9 mouse cellular contexts compared by ENCODE assay signal in genomic region chr2:130246912-130247311, GRCm38 (mm10). TPM values are rescaled to one million over a fixed set of nuclear protein-coding genes. Genes with fewer than 3 reads are reported as not detected.
DNase-seq lines count a peak whose midpoint lies in the region; ATAC-seq and TF ChIP-seq lines count a peak whose summit lies in the region.
"Had no signal": no experiment of that assay in that cellular context is flagged by ENCODE, and none has a peak within 500 bp of the region (broad histone marks: within the 10 kb centered on the region; RNA-seq: fewer than 3 reads in every experiment).

No protein-coding gene starts in this region.

- no peak overlapping the region for H3K27ac ChIP-seq in intestine, embryonic 14.5 days (ENCODE audit: low read depth)
- no peak overlapping the region for H3K27ac ChIP-seq in intestine, embryonic 15.5 days

- no peak overlapping the region for H3K4me3 ChIP-seq in intestine, embryonic 14.5 days (ENCODE audit: low read depth, low read length)
- H3K4me3 ChIP-seq in intestine, embryonic 15.5 days (replicated peaks): no peak overlapping the region
- no peak overlapping the region for H3K4me3 ChIP-seq in E14TG2a.4 (replicated peaks; ENCODE audit: low read length)

- H3K4me1 ChIP-seq in intestine, embryonic 14.5 days (replicated peaks; ENCODE audit: control insufficient read depth, insufficient read depth, low read length): no peaks in the 10 kb centered on the region
- H3K4me1 ChIP-seq in intestine, embryonic 15.5 days (replicated peaks): no peaks in the 10 kb centered on the region
- peaks cover 4% of the 10 kb centered on the region; the same call in 1 of the 2 replicates for H3K4me1 ChIP-seq in E14TG2a.4 (replicated peaks; ENCODE audit: low read depth, low read length)

- no peaks in the 10 kb centered on the region for H3K36me3 ChIP-seq in intestine, embryonic 14.5 days (ENCODE audit: control insufficient read depth, insufficient read depth, low read length)
- no peaks in the 10 kb centered on the region for H3K36me3 ChIP-seq in intestine, embryonic 15.5 days
- no peaks in the 10 kb centered on the region for H3K36me3 ChIP-seq in E14TG2a.4 (ENCODE audit: insufficient read depth, low read length)

- no peak overlapping the region for H3K9ac ChIP-seq in intestine, embryonic 14.5 days (ENCODE audit: low read length)
- no peak overlapping the region for H3K9ac ChIP-seq in intestine, embryonic 15.5 days

- no peaks in the 10 kb centered on the region for H3K27me3 ChIP-seq in intestine, embryonic 14.5 days (replicated peaks; ENCODE audit: control insufficient read depth, insufficient read depth, low read length)
- H3K27me3 ChIP-seq in intestine, embryonic 15.5 days (replicated peaks): no peaks in the 10 kb centered on the region
- H3K27me3 ChIP-seq in E14TG2a.4 (ENCODE audit: insufficient read depth, low read length): no peaks in the 10 kb centered on the region; the same call in 1 of the 2 replicates

- ATAC-seq in intestine, embryonic 14.5 days (replicated peaks; ENCODE audit: low FRiP score, low TSS enrichment, low read depth): no peak
- no peak for ATAC-seq in intestine, embryonic 15.5 days

- TF ChIP-seq CTCF in E14TG2a.4 (conservative IDR thresholded peaks at IDR 0.05; ENCODE audit: low read length): peak; percentile 46

- H3K4me2 ChIP-seq in intestine, embryonic 14.5 days (ENCODE audit: low read length): no peak overlapping the region
- no peak overlapping the region for H3K4me2 ChIP-seq in intestine, embryonic 15.5 days (replicated peaks)

- DNase-seq in intestine, embryonic 14.5 days (ENCODE audit: low spot score): peak; percentile 53
- peak; percentile 74 for DNase-seq in 416B (ENCODE audit: low read depth)
- DNase-seq in embryo, embryonic 10 days (ENCODE audit: low spot score): peak; percentile 64
- peak; percentile 29 for DNase-seq in layer of hippocampus, adult 9-10 months (ENCODE audit: low spot score)
- peak; percentile 51 for DNase-seq in thymus, postnatal 0 days (ENCODE audit: low spot score)

- 55% methylated on average over 9 of the region's 9 CpGs for WGBS in intestine, embryonic 14.5 days
- 54% methylated on average over 9 of the region's 9 CpGs for WGBS in intestine, embryonic 15.5 days

- no peaks in the 10 kb centered on the region for H3K9me3 ChIP-seq in intestine, embryonic 14.5 days (ENCODE audit: control insufficient read depth, low read length)
- no peaks in the 10 kb centered on the region for H3K9me3 ChIP-seq in intestine, embryonic 15.5 days
- H3K9me3 ChIP-seq in E14TG2a.4 (ENCODE audit: low read length): no peaks in the 10 kb centered on the region

RNA-seq across cellular contexts. Expression of gene Nop56, which starts 27.3 kb away (rescaled TPM):
- 334 and 362 TPM in 2 replicates for polyA plus RNA-seq in intestine, embryonic 14.5 days (2014; fragmentation: Nextera tagmentation; extraction: Ambion mirVana)
- 276 and 282 TPM in 2 replicates for polyA plus RNA-seq in intestine, embryonic 15.5 days (2015; fragmentation: Nextera tagmentation; extraction: Ambion mirVana)
- polyA plus RNA-seq in thymus, postnatal 0 days (2015; fragmentation: Nextera tagmentation; extraction: Ambion mirVana): 322 and 360 TPM in 2 replicates

RNA-seq across cellular contexts. Expression of gene Idh3b, which starts 37.4 kb away (rescaled TPM):
- polyA plus RNA-seq in intestine, embryonic 14.5 days (2014; fragmentation: Nextera tagmentation; extraction: Ambion mirVana): 214 and 215 TPM in 2 replicates
- polyA plus RNA-seq in intestine, embryonic 15.5 days (2015; fragmentation: Nextera tagmentation; extraction: Ambion mirVana): 247 and 268 TPM in 2 replicates
- 134 and 146 TPM in 2 replicates for polyA plus RNA-seq in thymus, postnatal 0 days (2015; fragmentation: Nextera tagmentation; extraction: Ambion mirVana)

RNA-seq across cellular contexts. Expression of gene Ebf4, which starts 48.1 kb away (rescaled TPM):
- 2.9 and 3.6 TPM in 2 replicates for polyA plus RNA-seq in intestine, embryonic 14.5 days (2014; fragmentation: Nextera tagmentation; extraction: Ambion mirVana)
- polyA plus RNA-seq in intestine, embryonic 15.5 days (2015; fragmentation: Nextera tagmentation; extraction: Ambion mirVana): 2.2 TPM in 2 replicates
- 0.12 and 0.15 TPM in 2 replicates for polyA plus RNA-seq in thymus, postnatal 0 days (2015; fragmentation: Nextera tagmentation; extraction: Ambion mirVana)

RNA-seq across cellular contexts. Expression of gene Tmc2, which starts 51.9 kb away (rescaled TPM):
- polyA plus RNA-seq in intestine, embryonic 14.5 days (2014; fragmentation: Nextera tagmentation; extraction: Ambion mirVana): not detected in 2 replicates
- polyA plus RNA-seq in intestine, embryonic 15.5 days (2015; fragmentation: Nextera tagmentation; extraction: Ambion mirVana): not detected in 2 replicates
- polyA plus RNA-seq in thymus, postnatal 0 days (2015; fragmentation: Nextera tagmentation; extraction: Ambion mirVana): 0.05 TPM in 1 of 2 replicates, not detected in the other
- polyA plus RNA-seq: lung, embryonic 16.5 days; stomach, embryonic 16.5 days had no signal
